Mouse (Mus musculus) spleen, adult 2 months (tissue): Measurements from ENCODE around the gene Gmppa.

Source experiments
- CTCF ChIP-seq: fragments of 200-500 bp; IDR thresholded peaks from 2 replicates; pipeline ENCODE4 v1.5.1; 2011; ENCODE audit warnings: mild to moderate bottlenecking, inconsistent platforms; ENCODE audit not compliant: insufficient read depth, insufficient read length, insufficient replicate concordance; ENCODE audit errors: extremely low read depth
- POLR2A ChIP-seq: fragments of 200-500 bp; IDR thresholded peaks from 2 replicates; pipeline ENCODE4 v1.6.1; 2011; ENCODE audit warnings: low read depth, low read length, inconsistent platforms

DNA sequence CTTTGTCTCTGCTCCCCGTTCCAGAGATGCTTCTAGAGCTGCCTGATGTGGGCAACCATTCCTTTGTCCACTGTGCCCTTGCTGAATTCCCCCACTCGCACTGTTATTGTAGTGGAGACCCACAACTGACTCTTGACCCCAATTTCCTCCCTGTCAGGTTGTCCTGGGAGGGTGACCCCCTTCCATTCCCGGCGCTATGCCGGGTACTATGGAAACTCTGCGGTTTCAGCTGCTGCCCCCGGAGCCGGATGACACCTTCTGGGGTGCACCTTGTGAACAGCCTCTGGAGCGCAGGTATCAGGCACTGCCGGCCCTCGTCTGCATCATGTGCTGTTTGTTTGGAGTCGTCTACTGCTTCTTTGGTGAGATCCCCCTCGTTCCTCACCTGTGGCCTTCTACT lies 44.3 kb downstream of the Gmppa start:
- TF ChIP-seq CTCF (no peak), POLR2A (no peak)
